Mouse (Mus musculus) small intestine, adult 2 months (tissue): ENCODE measurements around the gene Dynlrb1. TPM values are rescaled to one million over a fixed set of nuclear protein-coding genes. Genes with fewer than 3 reads are reported as not detected.
A peak's percentile ranks its signal among the peaks of the same experiment; 100 is the strongest.

Experiments used
- H3K27ac ChIP-seq: fragments of 200-500 bp; 2 replicates; pipeline ENCODE4 v1.5.1; 2012; ENCODE audit warnings: low read depth, low read length, control low read depth, inconsistent platforms; ENCODE audit not compliant: insufficient read depth
- H3K27me3 ChIP-seq: fragments of 200-500 bp; 2 replicates; pipeline ENCODE4 v1.6.1; 2012; ENCODE audit warnings: mild to moderate bottlenecking, moderate library complexity, low read length, inconsistent platforms; ENCODE audit not compliant: control insufficient read depth, insufficient read depth
- H3K36me3 ChIP-seq: fragments of 200-500 bp; 2 replicates; pipeline ENCODE4 v1.6.1; 2012; ENCODE audit warnings: mild to moderate bottlenecking, low read length, control low read depth, inconsistent platforms; ENCODE audit not compliant: control insufficient read depth, insufficient read depth
- H3K4me1 ChIP-seq: fragments of 200-500 bp; 2 replicates; pipeline ENCODE4 v1.6.1; 2012; ENCODE audit warnings: low read length, inconsistent platforms, mixed read lengths; ENCODE audit not compliant: control insufficient read depth, insufficient read depth, insufficient read length
- H3K4me3 ChIP-seq: fragments of 200-500 bp; 2 replicates; pipeline ENCODE4 v1.5.1; 2012; ENCODE audit warnings: low read depth, mild to moderate bottlenecking, control low read depth, inconsistent platforms, low read length, moderate library complexity
- CTCF ChIP-seq: fragments of 200-500 bp; IDR thresholded peaks from 2 replicates; pipeline ENCODE4 v1.5.1; 2012; ENCODE audit warnings: low read depth, mild to moderate bottlenecking, control low read depth, inconsistent platforms, low read length, moderate library complexity, mixed read lengths; ENCODE audit not compliant: insufficient replicate concordance, insufficient read length; ENCODE audit errors: extremely low read depth
- POLR2A ChIP-seq: fragments of 200-500 bp; IDR thresholded peaks from 2 replicates; pipeline ENCODE4 v1.6.1; 2012; ENCODE audit warnings: low read depth, mild to moderate bottlenecking, control low read depth, inconsistent platforms, low read length, moderate library complexity
- WGBS: fragments of 180-500 bp; shearing (Covaris S2); methylation state at CpG from one replicate; pipeline ENCODE4 v1.1.7; 2018; 5-methylcytosine and 5-hydroxymethylcytosine counted together
- polyA plus RNA-seq: library from polyadenylated mRNA; depleted of rRNA; stranded (reverse); fragments of >200 nt; gene quantifications from 2 replicates; pipeline ENCODE4 v1.2.3, GENCODE M21; 2012

Gene Dynlrb1
- polyA plus RNA-seq, 1 experiment, result 99.3 TPM

GRCm38 (mm10) chr2:155280116-155280515, 43.8 kb downstream of the Dynlrb1 start:
- Histone ChIP-seq H3K36me3 (0 out of 2 replicates have a peak, but pooled peaks cover 2% of the 10 kb centered on the region), H3K4me1 (no peaks in the 10 kb centered on the region; the same call in 1 of the 2 replicates), H3K27me3 (no peaks in the 10 kb centered on the region), H3K4me3 (no peak overlapping the region), H3K27ac (no peak overlapping the region)
- 83% methylated on average over 2 of the region's 2 CpGs for WGBS
- TF ChIP-seq POLR2A, result no peak
- no peak for TF ChIP-seq CTCF

GRCm38 (mm10) chr2:155283793-155284192, 47.5 kb downstream of the Dynlrb1 start:
- H3K36me3 ChIP-seq, result 0 out of 2 replicates have a peak, but pooled peaks cover 4% of the 10 kb centered on the region
- H3K4me1 ChIP-seq, result no peaks in the 10 kb centered on the region
- peak overlapping the region; percentile 76; the same call in 1 of the 2 replicates for H3K27ac ChIP-seq
- WGBS, result 69% methylated on average over 4 of the region's 4 CpGs
- H3K27me3 ChIP-seq, result no peaks in the 10 kb centered on the region
- TF ChIP-seq POLR2A (no peak), CTCF (no peak)
- no peak overlapping the region for H3K4me3 ChIP-seq

GRCm38 (mm10) chr2:155284647-155285046, 48.3 kb downstream of the Dynlrb1 start:
- peak overlapping the region; percentile 76 for H3K27ac ChIP-seq
- no peak for TF ChIP-seq CTCF
- no peak for TF ChIP-seq POLR2A
- H3K4me3 ChIP-seq, result no peak overlapping the region
- H3K4me1 ChIP-seq, result no peaks in the 10 kb centered on the region
- H3K36me3 ChIP-seq, result 0 out of 2 replicates have a peak, but pooled peaks cover 5% of the 10 kb centered on the region
- no peaks in the 10 kb centered on the region for H3K27me3 ChIP-seq
- whole genome bisulfite sequencing, result 73% methylated on average over 7 of the region's 7 CpGs

- no peak for TF ChIP-seq POLR2A
- TF ChIP-seq CTCF, result no peak
- Histone ChIP-seq H3K4me3 (no peak overlapping the region), H3K4me1 (no peaks in the 10 kb centered on the region), H3K27me3 (no peaks in the 10 kb centered on the region), H3K27ac (no peak overlapping the region), H3K36me3 (peaks cover 11% of the 10 kb centered on the region; the same call in 1 of the 2 replicates)
- WGBS, result 74% methylated on average over 6 of the region's 6 CpGs
These were observed 49.4 kb downstream of the Dynlrb1 start for GRCm38 (mm10) chr2:155285744-155286143.

GRCm38 (mm10) chr2:155287456-155288250, 51.3 kb downstream of the Dynlrb1 start:
- peaks cover 14% of the 10 kb centered on the region for H3K36me3 ChIP-seq
- 87% methylated on average over 4 of the region's 4 CpGs for WGBS
- H3K27ac ChIP-seq, result no peak overlapping the region
- no peak for TF ChIP-seq CTCF
- no peak for TF ChIP-seq POLR2A
- no peaks in the 10 kb centered on the region for H3K4me1 ChIP-seq
- no peak overlapping the region for H3K4me3 ChIP-seq
- no peaks in the 10 kb centered on the region for H3K27me3 ChIP-seq

GRCm38 (mm10) chr2:155290066-155290465, 53.7 kb downstream of the Dynlrb1 start:
- no peak overlapping the region for H3K4me3 ChIP-seq
- no peak overlapping the region for H3K27ac ChIP-seq
- WGBS, result 88% methylated on average over 8 of the region's 8 CpGs
- TF ChIP-seq CTCF (no peak), POLR2A (no peak)
- no peaks in the 10 kb centered on the region for H3K4me1 ChIP-seq
- no peaks in the 10 kb centered on the region for H3K27me3 ChIP-seq
- H3K36me3 ChIP-seq, result peaks cover 17% of the 10 kb centered on the region

- 90% methylated on average over 2 of the region's 2 CpGs for WGBS
- no peak for TF ChIP-seq CTCF
- Histone ChIP-seq H3K4me1 (peaks cover 2% of the 10 kb centered on the region; the same call in 1 of the 2 replicates), H3K36me3 (peaks cover 29% of the 10 kb centered on the region), H3K4me3 (no peak overlapping the region), H3K27me3 (no peaks in the 10 kb centered on the region), H3K27ac (no peak overlapping the region)
These were observed 57.0 kb downstream of the Dynlrb1 start for GRCm38 (mm10) chr2:155293382-155293781.
